26 mouse cellular contexts compared by ENCODE assay signal in the genomic region with DNA sequence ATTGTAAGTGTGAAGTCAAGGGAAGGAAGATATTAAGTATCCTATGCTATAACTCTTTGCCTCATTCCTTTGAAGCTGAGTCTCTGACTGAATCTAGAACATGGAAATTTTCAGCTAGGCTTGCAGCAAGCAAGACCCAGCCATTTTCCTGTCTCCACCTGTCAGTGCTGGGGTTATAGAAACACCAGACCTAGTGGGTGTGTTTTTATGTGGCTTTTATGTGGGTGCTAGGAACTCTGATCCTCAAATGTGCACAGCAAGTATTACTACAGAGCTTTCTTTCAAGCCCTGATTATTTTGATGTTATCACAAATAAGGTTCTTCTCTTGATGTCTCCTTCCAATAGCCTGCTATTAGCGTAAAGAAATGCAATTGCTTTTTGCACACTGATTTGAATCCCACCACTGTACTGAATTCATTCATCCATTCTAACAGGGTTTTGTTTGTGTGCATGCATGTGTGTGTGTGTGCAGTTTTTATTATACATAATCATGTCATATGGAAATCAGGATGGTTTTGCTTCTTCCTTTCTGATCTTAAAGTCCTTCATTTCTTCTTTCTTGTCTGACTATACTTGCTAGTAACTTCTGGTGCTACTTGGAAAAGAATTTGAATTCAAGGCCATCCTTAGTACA.
DNase-seq lines count a peak whose midpoint lies in the region; ATAC-seq lines count a peak whose summit lies in the region.
"Had no signal": no experiment of that assay in that cellular context is flagged by ENCODE, and none has a peak within 500 bp of the region (broad histone marks: within the 10 kb centered on the region; RNA-seq: fewer than 3 reads in every experiment).

No protein-coding gene starts in this region.

- peak; percentile 52 for DNase-seq in retina, embryonic 14.5 days (ENCODE audit: low spot score)
- no peak for DNase-seq in heart, adult 18-20 months
- no peak for DNase-seq in cerebellum, adult 18-20 months
- DNase-seq: adrenal gland, adult 8-10 months; adrenal gland, postnatal 14 days; adrenal gland, postnatal 36 days; cerebellum, adult 11-12 months; cerebellum, adult 8-10 months; cerebellum, adult 9-11 months; cerebellum, postnatal 14 days; cerebellum, postnatal 36 days; embryo, embryonic 11 days had no signal

- no peak overlapping the region for H3K9ac ChIP-seq in midbrain, embryonic 13.5 days (replicated peaks)
- H3K9ac ChIP-seq: embryonic facial prominence, embryonic 13.5 days; embryonic facial prominence, embryonic 15.5 days; forebrain, embryonic 12.5 days had no signal

- peaks cover 3% of the 10 kb centered on the region; the same call in 1 of the 2 replicates for H3K36me3 ChIP-seq in midbrain, embryonic 13.5 days

- H3K27me3 ChIP-seq in midbrain, embryonic 13.5 days: no peaks in the 10 kb centered on the region
- H3K27me3 ChIP-seq: CH12.LX; embryonic facial prominence, embryonic 13.5 days; embryonic facial prominence, embryonic 15.5 days; forebrain, embryonic 12.5 days; Patski had no signal

- H3K27ac ChIP-seq in midbrain, embryonic 13.5 days: no peak overlapping the region
- H3K27ac ChIP-seq: embryonic facial prominence, embryonic 13.5 days; embryonic facial prominence, embryonic 15.5 days; forebrain, embryonic 10.5 days; forebrain, embryonic 12.5 days had no signal

- no peaks in the 10 kb centered on the region for H3K4me1 ChIP-seq in midbrain, embryonic 13.5 days (replicated peaks)
- H3K4me1 ChIP-seq: embryonic facial prominence, embryonic 13.5 days; embryonic facial prominence, embryonic 15.5 days; forebrain, embryonic 10.5 days; forebrain, embryonic 12.5 days had no signal

- 82% methylated on average over 1 of the region's 1 CpGs for WGBS in midbrain, embryonic 13.5 days

- H3K9me3 ChIP-seq in midbrain, embryonic 13.5 days: no peaks in the 10 kb centered on the region
- H3K9me3 ChIP-seq: embryonic facial prominence, embryonic 13.5 days; embryonic facial prominence, embryonic 15.5 days; forebrain, embryonic 10.5 days; forebrain, embryonic 12.5 days; G1E had no signal

- peak; percentile 68 for ATAC-seq in inflammation-experienced regulatory T-cells, adult 6 months
- no peak for ATAC-seq in midbrain, embryonic 13.5 days
- ATAC-seq: activated CD4-positive, CD25-positive, alpha-beta regulatory T cell, adult 4 months; CD4-positive, CD25-positive, alpha-beta regulatory T cell, adult 4 months; forebrain, embryonic 14.5 days; forebrain, embryonic 16.5 days; Patski had no signal

- H3K4me3 ChIP-seq in midbrain, embryonic 13.5 days (replicated peaks): no peak overlapping the region
- H3K4me3 ChIP-seq: embryonic facial prominence, embryonic 13.5 days; embryonic facial prominence, embryonic 15.5 days; erythroblast, embryonic 14.5 days; forebrain, embryonic 10.5 days; forebrain, embryonic 12.5 days had no signal

- H3K4me2 ChIP-seq in midbrain, embryonic 13.5 days (replicated peaks): no peak overlapping the region
- H3K4me2 ChIP-seq: embryonic facial prominence, embryonic 13.5 days; embryonic facial prominence, embryonic 15.5 days; forebrain, embryonic 12.5 days had no signal
